Mouse (Mus musculus): Measurements from ENCODE around the gene Adamts17.

- TF ChIP-seq CTCF (conservative IDR thresholded peaks at IDR 0.05; ENCODE audit: low read length) (no peak), NANOG (IDR thresholded peaks at IDR 0.05; ENCODE audit: borderline replicate concordance, low read length) (no peak), POU5F1 (IDR thresholded peaks at IDR 0.05; ENCODE audit: borderline replicate concordance, low read length) (no peak)
Measured at GRCm38 (mm10) chr7:67082751-67083150, 243.2 kb downstream of the Adamts17 start.

All from E14TG2a.4 (cell line).